Mouse (Mus musculus) erythroblast, embryonic 14.5 days (primary cell): ENCODE measurements around the gene Ufm1. TPM values are rescaled to one million over a fixed set of nuclear protein-coding genes. Genes with fewer than 3 reads are reported as not detected.

Experiments
- H3K27me3 ChIP-seq: 2 replicates; pipeline ENCODE4 v1.6.1; 2012; ENCODE audit warnings: inconsistent platforms; ENCODE audit not compliant: control insufficient read depth
- H3K36me3 ChIP-seq: 2 replicates; pipeline ENCODE4 v1.6.1; 2012; ENCODE audit warnings: mild to moderate bottlenecking, inconsistent platforms; ENCODE audit not compliant: control insufficient read depth
- H3K4me1 ChIP-seq: 2 replicates; pipeline ENCODE4 v1.6.1; 2012; ENCODE audit warnings: inconsistent platforms; ENCODE audit not compliant: control insufficient read depth
- H3K4me3 ChIP-seq: replicated peaks from 2 replicates; pipeline ENCODE3; 2012; ENCODE audit warnings: moderate library complexity, mild to moderate bottlenecking, inconsistent platforms
- H3K9me3 ChIP-seq: 2 replicates; pipeline ENCODE4 v1.6.1; 2012; ENCODE audit warnings: low read length, inconsistent platforms, mixed read lengths; ENCODE audit not compliant: control insufficient read depth
- GATA1 ChIP-seq: IDR thresholded peaks from 2 replicates; pipeline ENCODE4 v1.6.1; 2012; ENCODE audit warnings: low read length, inconsistent platforms, mixed read lengths
- TAL1 ChIP-seq: IDR thresholded peaks from 3 replicates; pipeline ENCODE4 v1.6.1; 2012; ENCODE audit warnings: low read length, inconsistent platforms, mixed read lengths
- polyA plus RNA-seq: library from polyadenylated mRNA; stranded (reverse); fragments of >175 nt; gene quantifications from 2 replicates; pipeline ENCODE4 v1.2.3, GENCODE M21; 2012

Gene Ufm1
- polyA plus RNA-seq, 1 experiment = 0.59 TPM

DNA sequence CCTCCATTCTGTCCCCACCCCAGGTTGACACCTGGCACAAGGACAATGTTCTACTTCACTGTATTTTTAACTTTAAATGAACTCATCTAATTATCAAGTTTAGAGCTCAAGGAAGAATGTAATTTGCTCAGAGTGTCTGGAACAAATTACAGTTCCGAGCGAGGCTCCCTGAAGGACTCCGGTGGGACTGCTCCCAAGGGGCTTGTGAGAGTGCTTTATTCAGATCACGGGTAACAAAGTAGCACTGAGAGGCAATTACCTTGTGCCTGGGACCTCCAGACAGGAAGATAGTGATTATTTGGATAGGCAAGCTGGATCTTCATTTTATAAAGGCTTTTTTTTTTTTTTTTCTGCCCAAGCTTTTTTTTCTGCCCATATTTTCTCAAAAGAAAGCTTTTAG, 15.9 kb downstream of the Ufm1 start:
- Histone ChIP-seq H3K4me3 (no peak overlapping the region), H3K4me1 (no peaks in the 10 kb centered on the region), H3K27me3 (no peaks in the 10 kb centered on the region), H3K9me3 (no peaks in the 10 kb centered on the region), H3K36me3 (no peaks in the 10 kb centered on the region)
- TF ChIP-seq GATA1 (no peak), TAL1 (no peak)

DNA sequence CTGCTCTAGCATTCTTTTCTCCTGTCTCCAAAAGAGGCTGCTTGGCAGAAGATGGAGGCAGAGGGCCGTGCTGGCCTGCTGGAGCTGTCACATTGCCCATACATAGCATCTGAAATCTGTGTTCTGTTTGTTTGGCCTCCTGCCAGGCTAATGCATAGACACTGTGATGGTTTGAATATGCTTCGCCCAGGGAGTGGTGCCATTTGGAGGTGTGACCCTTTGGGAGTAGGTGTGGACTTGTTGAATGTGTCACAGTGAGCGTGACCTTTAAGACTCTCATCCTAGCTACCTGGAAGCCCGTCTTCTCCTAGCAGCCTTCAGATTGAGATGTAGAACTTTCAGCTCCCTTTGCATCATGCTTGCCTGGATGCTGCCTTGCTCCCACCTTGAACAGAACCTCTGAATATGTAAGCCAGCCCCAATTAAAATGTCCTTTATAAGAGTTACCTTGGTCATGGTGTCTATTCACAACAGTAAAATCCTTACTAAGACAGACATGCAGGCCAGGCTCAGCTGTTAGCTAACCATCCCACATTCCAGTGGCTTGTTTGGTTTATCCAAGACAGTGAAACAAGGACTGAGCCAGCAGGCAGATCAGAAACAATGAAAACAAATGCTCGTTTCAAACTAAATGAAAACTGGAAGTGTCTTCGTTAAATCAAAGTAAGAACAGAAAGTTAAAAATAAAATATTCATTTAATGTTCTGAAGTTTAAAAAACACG, 17.3 kb downstream of the Ufm1 start:
- TF ChIP-seq TAL1 = no peak
- no peak for TF ChIP-seq GATA1
- no peaks in the 10 kb centered on the region for H3K9me3 ChIP-seq
- no peak overlapping the region for H3K4me3 ChIP-seq
- H3K4me1 ChIP-seq = no peaks in the 10 kb centered on the region
- H3K36me3 ChIP-seq = no peaks in the 10 kb centered on the region
- H3K27me3 ChIP-seq = no peaks in the 10 kb centered on the region

DNA sequence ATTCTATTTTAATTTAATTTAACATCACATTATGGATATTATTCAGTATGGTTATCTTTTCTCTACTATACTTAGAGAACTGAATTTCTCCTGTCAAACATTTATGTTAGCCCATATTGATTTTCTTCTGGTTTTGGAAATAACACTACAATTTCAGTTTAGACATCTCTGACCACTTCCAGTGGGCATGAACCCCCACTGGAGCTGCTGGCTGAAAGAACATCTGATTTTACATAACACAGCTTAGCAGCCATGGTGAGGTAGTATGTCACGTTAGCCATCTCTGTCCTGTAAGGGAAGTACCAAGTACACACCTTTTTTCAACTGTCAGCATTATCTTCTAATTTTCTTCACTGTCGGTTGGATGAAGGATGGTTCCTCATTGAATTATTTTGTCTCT, 18.8 kb downstream of the Ufm1 start, which contains the start of gene Gm10985:
Gene Gm10985, plus strand, starts transcription at position 301 of the 400 bp plus-strand sequence.
- no peaks in the 10 kb centered on the region for H3K36me3 ChIP-seq

DNA sequence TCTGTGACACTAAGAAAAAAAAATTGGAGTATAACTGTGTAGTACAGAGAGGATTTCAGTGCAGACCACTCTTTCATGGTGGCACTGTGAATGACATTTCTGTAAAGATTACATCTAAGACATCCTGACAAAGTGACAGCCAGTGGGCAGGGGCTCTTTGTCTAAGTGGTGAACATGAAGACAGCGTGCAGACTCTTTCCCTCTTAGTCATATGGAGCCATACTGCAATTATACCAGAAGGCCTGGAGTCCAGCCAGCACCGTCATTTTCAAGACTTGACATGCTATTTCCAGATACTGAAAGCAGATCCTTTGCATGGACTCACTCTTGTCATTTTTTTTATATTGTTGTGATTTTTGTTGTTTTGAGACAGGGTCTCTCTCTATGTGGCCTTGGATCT, 29.4 kb downstream of the Ufm1 start:
- no peak for TF ChIP-seq GATA1
- H3K4me1 ChIP-seq = no peaks in the 10 kb centered on the region
- H3K36me3 ChIP-seq = no peaks in the 10 kb centered on the region
- no peak overlapping the region for H3K4me3 ChIP-seq
- H3K27me3 ChIP-seq = no peaks in the 10 kb centered on the region
- H3K9me3 ChIP-seq = no peaks in the 10 kb centered on the region

More for the DNA sequence above, 18.8 kb downstream of the Ufm1 start, which contains the start of gene Gm10985:
- TF ChIP-seq TAL1 = no peak
- no peak for TF ChIP-seq GATA1
- no peak within 1 kb of the TSS for H3K4me3 ChIP-seq
- no peaks in the 10 kb centered on the region for H3K9me3 ChIP-seq
- H3K4me1 ChIP-seq = no peaks in the 10 kb centered on the region
- H3K27me3 ChIP-seq = no peaks in the 10 kb centered on the region

DNA sequence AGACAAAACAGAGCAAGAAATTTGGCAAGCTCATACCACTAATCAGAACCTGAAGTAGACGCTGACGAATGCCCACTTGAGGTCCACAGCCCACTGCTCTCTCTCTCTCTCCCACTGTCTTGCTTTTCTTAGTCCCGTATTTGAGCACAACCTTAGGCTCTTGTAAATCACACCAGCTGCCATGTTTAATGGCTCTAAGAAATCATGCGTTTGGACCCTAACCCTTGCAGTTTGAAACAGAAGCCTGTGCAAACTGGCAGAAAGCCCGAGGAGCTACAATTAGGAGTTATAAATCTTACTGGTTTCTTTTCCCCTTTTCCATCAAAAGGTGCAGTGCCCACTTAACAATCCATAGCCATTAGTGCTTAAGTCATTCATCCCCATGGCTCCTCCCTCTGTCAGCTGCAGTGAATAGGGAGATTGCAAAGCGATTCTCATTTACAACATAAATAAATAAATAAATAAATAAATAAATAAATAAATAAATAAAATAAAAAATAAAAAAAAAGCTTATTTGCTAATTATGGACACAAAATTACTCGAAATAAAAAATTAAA, 50.1 kb downstream of the Ufm1 start:
- H3K4me1 ChIP-seq = no peaks in the 10 kb centered on the region
- H3K27me3 ChIP-seq = no peaks in the 10 kb centered on the region
- H3K4me3 ChIP-seq = no peak overlapping the region
- no peaks in the 10 kb centered on the region for H3K9me3 ChIP-seq
- no peaks in the 10 kb centered on the region for H3K36me3 ChIP-seq
- TF ChIP-seq TAL1 = no peak

Other genes with a start within 250 kb of the Ufm1 start
- 0.02 TPM in 1 of 2 replicates, not detected in the other for gene Frem2, start 206.5 kb downstream of the Ufm1 start, polyA plus RNA-seq
- not detected in 2 replicates for gene Gm10985, start 18.7 kb downstream of the Ufm1 start, polyA plus RNA-seq